Mouse (Mus musculus): ENCODE results near the gene Tpcn2. TPM values are rescaled to one million over a fixed set of nuclear protein-coding genes. Genes with fewer than 3 reads are reported as not detected.

Tpcn2 gene
- polyA plus RNA-seq, 1 experiment from 2014 or later: 5.7 TPM

GRCm38 (mm10) chr7:145268890-145269289 lies 14.9 kb downstream of the Tpcn2 start:
- 86% methylated on average over 7 of the region's 7 CpGs for WGBS
- peaks cover 87% of the 10 kb centered on the region for H3K36me3 ChIP-seq
- H3K27me3 ChIP-seq (replicated peaks): no peaks in the 10 kb centered on the region
- no peak overlapping the region for H3K27ac ChIP-seq (replicated peaks)
- H3K4me1 ChIP-seq: peaks cover 16% of the 10 kb centered on the region
- no peak overlapping the region for H3K9ac ChIP-seq
- H3K9me3 ChIP-seq: no peaks in the 10 kb centered on the region
- H3K4me3 ChIP-seq: no peak overlapping the region
- no peak for ATAC-seq (ENCODE audit: extremely low read depth, insufficient number of reproducible peaks, low FRiP score, low TSS enrichment)
- H3K4me2 ChIP-seq: no peak overlapping the region

GRCm38 (mm10) chr7:145266011-145266410 lies 17.8 kb downstream of the Tpcn2 start:
- ATAC-seq (ENCODE audit: extremely low read depth, insufficient number of reproducible peaks, low FRiP score, low TSS enrichment): no peak
- H3K27ac ChIP-seq (replicated peaks): no peak overlapping the region
- peaks cover 19% of the 10 kb centered on the region for H3K4me1 ChIP-seq
- no peak overlapping the region for H3K9ac ChIP-seq
- H3K4me2 ChIP-seq: no peak overlapping the region
- peaks cover 72% of the 10 kb centered on the region for H3K36me3 ChIP-seq
- no peaks in the 10 kb centered on the region for H3K27me3 ChIP-seq (replicated peaks)
- H3K4me3 ChIP-seq: no peak overlapping the region
- WGBS: 72% methylated on average over 2 of the region's 2 CpGs
- no peaks in the 10 kb centered on the region for H3K9me3 ChIP-seq

- Histone ChIP-seq H3K9me3 (no peaks in the 10 kb centered on the region), H3K36me3 (peaks cover 67% of the 10 kb centered on the region), H3K4me3 (no peak overlapping the region), H3K4me1 (peaks cover 19% of the 10 kb centered on the region), H3K9ac (no peak overlapping the region), H3K4me2 (no peak overlapping the region), H3K27me3 (replicated peaks) (no peaks in the 10 kb centered on the region), H3K27ac (replicated peaks) (0 out of 2 replicates have a peak overlapping the region, but pooled peaks have one; percentile 3)
- 58% methylated on average over 9 of the region's 9 CpGs for WGBS
- ATAC-seq (ENCODE audit: extremely low read depth, insufficient number of reproducible peaks, low FRiP score, low TSS enrichment): no peak
Measured at GRCm38 (mm10) chr7:145264202-145264601, 19.6 kb downstream of the Tpcn2 start.

- Histone ChIP-seq H3K9ac (no peak overlapping the region), H3K36me3 (peaks cover 54% of the 10 kb centered on the region), H3K27ac (replicated peaks) (no peak overlapping the region), H3K4me1 (peaks cover 5% of the 10 kb centered on the region; the same call in 1 of the 2 replicates), H3K4me3 (no peak overlapping the region), H3K9me3 (no peaks in the 10 kb centered on the region), H3K4me2 (no peak overlapping the region), H3K27me3 (replicated peaks) (no peaks in the 10 kb centered on the region)
- WGBS: 89% methylated on average over 1 of the region's 1 CpGs
- no peak for ATAC-seq (ENCODE audit: extremely low read depth, insufficient number of reproducible peaks, low FRiP score, low TSS enrichment)
Measured at GRCm38 (mm10) chr7:145256092-145256491, 27.7 kb downstream of the Tpcn2 start.

- no peak overlapping the region for H3K4me2 ChIP-seq
- ATAC-seq (ENCODE audit: extremely low read depth, insufficient number of reproducible peaks, low FRiP score, low TSS enrichment): no peak
- peaks cover 5% of the 10 kb centered on the region; the same call in 1 of the 2 replicates for H3K4me1 ChIP-seq
- H3K9me3 ChIP-seq: no peaks in the 10 kb centered on the region
- H3K27me3 ChIP-seq (replicated peaks): no peaks in the 10 kb centered on the region
- no peak overlapping the region for H3K27ac ChIP-seq (replicated peaks)
- H3K4me3 ChIP-seq: no peak overlapping the region
- WGBS: 54% methylated on average over 3 of the region's 3 CpGs
- no peak overlapping the region for H3K9ac ChIP-seq
- peaks cover 41% of the 10 kb centered on the region for H3K36me3 ChIP-seq
Measured at GRCm38 (mm10) chr7:145253986-145254630, 29.7 kb downstream of the Tpcn2 start.

- no peaks in the 10 kb centered on the region for H3K9me3 ChIP-seq
- H3K9ac ChIP-seq: no peak overlapping the region
- H3K27me3 ChIP-seq (replicated peaks): no peaks in the 10 kb centered on the region
- H3K27ac ChIP-seq (replicated peaks): no peak overlapping the region
- H3K4me3 ChIP-seq: no peak overlapping the region
- no peak overlapping the region for H3K4me2 ChIP-seq
- peaks cover 36% of the 10 kb centered on the region for H3K36me3 ChIP-seq
- H3K4me1 ChIP-seq: peaks cover 5% of the 10 kb centered on the region; the same call in 1 of the 2 replicates
- WGBS: 24% methylated on average over 8 of the region's 8 CpGs
- ATAC-seq (ENCODE audit: extremely low read depth, insufficient number of reproducible peaks, low FRiP score, low TSS enrichment): no peak
Measured at GRCm38 (mm10) chr7:145252715-145253476, 30.9 kb downstream of the Tpcn2 start.

GRCm38 (mm10) chr7:145250225-145250624 lies 33.6 kb downstream of the Tpcn2 start:
- Histone ChIP-seq H3K4me2 (no peak overlapping the region), H3K27me3 (replicated peaks) (no peaks in the 10 kb centered on the region), H3K9me3 (no peaks in the 10 kb centered on the region), H3K4me1 (peaks cover 5% of the 10 kb centered on the region; the same call in 1 of the 2 replicates), H3K27ac (replicated peaks) (no peak overlapping the region), H3K4me3 (no peak overlapping the region), H3K9ac (no peak overlapping the region), H3K36me3 (peaks cover 16% of the 10 kb centered on the region)
- ATAC-seq (ENCODE audit: extremely low read depth, insufficient number of reproducible peaks, low FRiP score, low TSS enrichment): no peak
- WGBS: 72% methylated on average over 9 of the region's 9 CpGs

- H3K27me3 ChIP-seq (replicated peaks): no peaks in the 10 kb centered on the region
- 75% methylated on average over 2 of the region's 2 CpGs for WGBS
- no peak for ATAC-seq (ENCODE audit: extremely low read depth, insufficient number of reproducible peaks, low FRiP score, low TSS enrichment)
Measured at GRCm38 (mm10) chr7:145248911-145249310, 34.9 kb downstream of the Tpcn2 start.

GRCm38 (mm10) chr7:145242851-145243712 lies 40.7 kb downstream of the Tpcn2 start:
- Histone ChIP-seq H3K9me3 (no peaks in the 10 kb centered on the region), H3K4me3 (no peak overlapping the region), H3K27me3 (replicated peaks) (no peaks in the 10 kb centered on the region), H3K36me3 (no peaks in the 10 kb centered on the region), H3K27ac (replicated peaks) (no peak overlapping the region), H3K9ac (no peak overlapping the region), H3K4me1 (peaks cover 14% of the 10 kb centered on the region), H3K4me2 (no peak overlapping the region)
- no peak; the same call in 1 of the 2 replicates for ATAC-seq (ENCODE audit: extremely low read depth, insufficient number of reproducible peaks, low FRiP score, low TSS enrichment)
- WGBS: 12% methylated on average over 9 of the region's 9 CpGs

More at GRCm38 (mm10) chr7:145248911-145249310, 34.9 kb downstream of the Tpcn2 start:
- peaks cover 5% of the 10 kb centered on the region; the same call in 1 of the 2 replicates for H3K4me1 ChIP-seq
- no peak overlapping the region for H3K27ac ChIP-seq (replicated peaks)
- no peaks in the 10 kb centered on the region for H3K9me3 ChIP-seq
- H3K4me3 ChIP-seq: no peak overlapping the region
- H3K4me2 ChIP-seq: no peak overlapping the region
- no peak overlapping the region for H3K9ac ChIP-seq
- H3K36me3 ChIP-seq: 0 out of 2 replicates have a peak, but pooled peaks cover 3% of the 10 kb centered on the region

GRCm38 (mm10) chr7:145242028-145242427 lies 41.8 kb downstream of the Tpcn2 start:
- no peak overlapping the region for H3K4me2 ChIP-seq
- H3K9me3 ChIP-seq: no peaks in the 10 kb centered on the region
- H3K4me3 ChIP-seq: no peak overlapping the region
- H3K9ac ChIP-seq: no peak overlapping the region
- H3K4me1 ChIP-seq: peaks cover 14% of the 10 kb centered on the region
- no peak overlapping the region for H3K27ac ChIP-seq (replicated peaks)
- WGBS: 75% methylated on average over 9 of the region's 9 CpGs
- H3K36me3 ChIP-seq: no peaks in the 10 kb centered on the region
- no peak for ATAC-seq (ENCODE audit: extremely low read depth, insufficient number of reproducible peaks, low FRiP score, low TSS enrichment)
- H3K27me3 ChIP-seq (replicated peaks): no peaks in the 10 kb centered on the region

GRCm38 (mm10) chr7:145240929-145241328 lies 42.9 kb downstream of the Tpcn2 start:
- no peak overlapping the region for H3K4me2 ChIP-seq
- no peak for ATAC-seq (ENCODE audit: extremely low read depth, insufficient number of reproducible peaks, low FRiP score, low TSS enrichment)
- H3K9ac ChIP-seq: no peak overlapping the region
- peaks cover 14% of the 10 kb centered on the region for H3K4me1 ChIP-seq
- H3K36me3 ChIP-seq: no peaks in the 10 kb centered on the region
- 88% methylated on average over 4 of the region's 4 CpGs for WGBS
- H3K27me3 ChIP-seq (replicated peaks): no peaks in the 10 kb centered on the region
- H3K4me3 ChIP-seq: no peak overlapping the region
- H3K9me3 ChIP-seq: no peaks in the 10 kb centered on the region
- no peak overlapping the region for H3K27ac ChIP-seq (replicated peaks)

Data from heart, embryonic 13.5 days (tissue).